Mouse (Mus musculus) R1 (cell line): ENCODE results near the gene Smtnl1.

ENCODE experiments used
- DNase-seq: peaks from one replicate; pipeline ENCODE4 v3.0.0-alpha.2; 2018; ENCODE audit warnings: low read depth, low spot score

Smtnl1 gene

DNA sequence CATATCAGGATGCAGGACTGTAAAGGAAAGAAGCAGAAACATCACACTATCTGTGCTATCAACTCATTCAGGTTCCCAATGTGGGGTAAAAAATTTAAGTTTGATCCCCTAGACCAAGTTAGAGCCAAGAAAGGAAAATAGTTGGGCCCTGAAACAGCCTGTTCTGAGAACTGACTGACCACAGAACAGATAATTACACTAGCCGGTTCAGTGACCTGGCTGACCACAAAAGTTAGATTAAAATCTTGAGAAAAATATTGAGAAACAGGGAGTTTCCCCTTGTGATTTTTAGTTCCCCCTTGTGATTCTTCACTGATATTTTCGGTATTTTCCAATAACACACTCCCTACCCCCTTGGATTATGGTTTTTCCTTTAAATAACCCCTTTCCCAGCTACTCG is 28.6 kb downstream of the Smtnl1 start:
- DNase-seq: no peak

DNA sequence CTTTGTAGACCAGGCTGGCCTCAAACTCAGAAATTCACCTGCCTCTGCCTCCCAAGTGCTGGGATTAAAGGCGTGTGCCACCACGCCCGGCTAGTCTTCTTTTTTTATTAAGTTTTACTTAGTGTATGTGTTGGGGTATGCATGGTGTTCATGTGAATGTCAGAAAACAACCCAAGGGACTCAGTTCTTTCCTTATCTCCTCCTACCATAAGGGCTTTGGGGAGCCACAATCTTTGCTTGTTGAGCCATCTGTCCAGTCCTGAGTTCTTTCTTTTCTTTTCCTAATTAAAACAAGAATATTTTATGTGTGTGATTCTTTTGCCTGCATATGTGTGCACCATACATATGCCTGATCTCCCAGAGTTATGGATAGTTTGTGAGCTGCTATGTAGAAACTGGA is 29.3 kb downstream of the Smtnl1 start:
- no peak for DNase-seq

DNA sequence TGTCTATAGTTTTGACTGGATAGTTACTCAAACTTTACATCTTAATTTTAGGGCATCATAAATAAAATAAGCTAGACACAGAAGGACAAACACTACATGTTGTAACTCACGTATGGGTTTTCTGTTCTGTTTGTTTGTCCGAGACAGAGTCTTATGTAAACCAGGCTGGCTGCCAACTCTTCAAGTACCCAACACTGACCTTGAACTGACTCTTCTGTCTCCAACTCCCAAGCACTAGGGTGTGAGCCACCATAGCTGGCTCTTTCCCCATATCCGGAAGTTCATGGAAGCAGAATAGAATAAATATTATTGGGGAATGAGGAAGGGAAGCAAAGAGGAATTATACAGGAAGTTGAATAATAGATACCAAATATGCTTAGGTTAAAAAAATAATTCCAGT is 29.9 kb downstream of the Smtnl1 start:
- no peak for DNase-seq

DNA sequence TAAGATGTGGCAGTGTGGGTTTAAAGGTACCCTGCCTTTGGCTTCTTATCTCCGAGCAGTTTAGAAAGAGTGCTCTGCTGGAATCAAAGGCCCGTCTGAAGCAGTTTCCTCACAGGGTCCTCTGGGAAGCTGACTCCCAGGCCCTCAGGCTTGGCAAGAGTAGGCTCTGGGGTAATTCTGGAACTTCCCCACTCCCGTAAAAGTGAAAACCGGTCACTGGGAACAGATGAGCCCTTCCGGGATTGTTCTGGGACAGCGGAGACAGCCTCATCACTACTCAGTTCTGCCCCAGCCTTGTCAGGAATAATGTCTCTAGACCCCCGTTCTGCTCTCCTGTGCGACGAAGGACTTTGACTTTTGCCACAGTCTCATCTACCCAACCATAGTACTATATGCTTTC is 32.0 kb downstream of the Smtnl1 start:
- DNase-seq: no peak

DNA sequence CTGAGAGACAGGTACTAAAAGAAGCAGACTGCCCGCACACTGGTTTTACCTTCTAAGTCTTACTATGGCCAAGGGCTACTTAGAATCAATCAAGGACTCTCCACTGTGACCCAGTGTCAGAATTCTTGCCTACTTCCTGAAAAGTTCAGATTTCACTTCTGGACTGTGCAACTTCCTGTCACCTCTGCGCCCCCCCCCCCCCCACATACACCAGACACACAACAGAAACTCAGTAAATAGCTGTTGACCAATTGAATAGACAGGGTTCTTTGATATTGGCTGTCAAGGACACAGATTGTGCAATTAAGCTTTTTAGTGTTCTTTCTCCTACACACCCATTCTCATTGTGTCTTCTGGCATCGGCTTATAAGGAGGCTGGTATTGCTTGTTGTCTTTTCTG is 34.1 kb downstream of the Smtnl1 start:
- DNase-seq: no peak

DNA sequence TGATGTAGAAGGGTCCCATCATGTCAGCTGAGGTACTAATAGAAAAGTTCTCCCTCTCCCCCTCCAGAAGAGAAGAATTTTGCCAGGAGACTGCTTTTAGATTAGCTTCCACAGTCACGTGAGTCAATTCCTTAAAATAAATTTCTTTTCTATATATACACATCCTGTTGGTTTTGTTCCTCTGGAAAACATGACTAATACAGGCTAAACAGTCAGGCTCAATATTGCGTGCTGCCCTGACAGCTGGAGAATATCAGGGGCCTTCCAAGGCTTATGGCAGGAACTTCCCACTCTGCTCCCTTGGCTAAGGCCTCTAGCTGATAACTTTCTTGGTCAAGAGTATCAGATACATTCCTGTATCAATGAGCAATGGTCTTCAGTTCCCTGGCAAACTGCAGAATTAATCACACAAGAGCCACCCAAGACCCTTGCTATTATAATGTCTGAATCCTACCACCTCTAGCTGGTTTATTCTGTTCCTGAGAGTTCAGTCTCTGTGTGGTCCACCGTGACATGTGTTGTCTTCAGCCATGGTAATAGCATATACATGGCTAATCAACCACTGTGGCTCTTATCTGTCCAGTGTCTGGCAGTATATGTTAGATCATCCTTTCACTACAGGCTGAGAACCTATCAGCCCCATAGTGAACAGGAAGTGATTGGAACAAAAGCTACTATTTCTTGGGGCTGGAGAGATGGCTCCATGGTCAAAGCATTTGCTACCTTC is 38.4 kb downstream of the Smtnl1 start:
- DNase-seq: no peak

DNA sequence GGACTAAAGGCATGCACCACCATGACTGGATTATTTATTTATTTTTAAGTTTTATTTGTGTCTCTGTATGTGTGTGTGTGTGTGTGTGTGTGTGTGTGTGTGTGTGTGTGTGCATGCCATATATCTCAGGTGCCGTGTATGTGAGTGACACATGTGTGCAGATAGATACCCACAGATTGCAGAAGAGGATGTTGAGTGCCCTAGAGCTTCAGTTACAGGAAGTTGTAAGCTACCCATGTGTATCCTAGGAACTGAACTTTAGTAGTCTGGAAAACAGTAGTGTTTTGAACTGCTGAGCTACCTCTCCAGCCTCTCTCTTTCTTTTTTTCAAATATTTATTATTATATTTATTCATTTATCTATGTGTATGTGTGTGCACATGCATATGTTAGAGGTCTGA is 39.1 kb downstream of the Smtnl1 start:
- no peak for DNase-seq

DNA sequence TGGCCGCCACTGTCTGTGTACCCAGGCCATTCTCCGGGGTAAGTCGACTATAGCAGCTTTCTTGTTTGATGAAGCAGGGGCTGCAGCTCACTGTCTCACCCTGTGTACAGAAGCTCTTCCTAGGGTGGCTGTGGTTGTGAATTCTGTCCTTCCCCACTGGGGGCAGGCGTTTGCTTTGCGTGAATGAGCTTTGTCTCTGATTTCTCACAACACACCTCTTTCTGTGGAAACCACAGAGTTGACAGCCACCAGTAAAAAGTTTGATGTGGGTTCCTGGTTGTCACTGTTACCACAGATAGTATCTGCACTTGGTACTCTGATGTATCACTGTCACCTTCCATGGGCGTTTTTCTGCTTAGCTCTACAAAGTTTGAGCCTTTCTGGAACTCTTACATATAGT is 43.2 kb downstream of the Smtnl1 start:
- DNase-seq: peak; percentile 70

DNA sequence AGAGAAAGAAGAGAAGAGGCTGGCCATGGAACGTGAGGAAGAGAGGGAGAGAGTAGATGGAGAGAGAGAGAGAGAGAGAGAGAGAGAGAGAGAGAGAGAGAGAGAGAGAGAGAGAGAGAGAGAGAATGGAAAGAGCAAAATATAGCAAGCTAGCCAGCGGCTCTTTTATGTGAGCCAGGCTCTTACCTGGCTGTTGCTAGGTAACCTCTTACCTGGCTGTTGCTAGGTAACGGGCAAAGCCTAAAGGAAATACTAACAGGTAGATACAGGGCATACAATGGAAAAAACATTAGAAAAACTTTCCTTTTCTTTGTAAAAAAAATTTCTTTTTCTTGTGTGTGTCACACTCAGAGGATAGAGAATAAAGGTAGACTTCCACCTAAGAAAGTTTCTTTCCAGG is 44.7 kb downstream of the Smtnl1 start:
- no peak for DNase-seq

DNA sequence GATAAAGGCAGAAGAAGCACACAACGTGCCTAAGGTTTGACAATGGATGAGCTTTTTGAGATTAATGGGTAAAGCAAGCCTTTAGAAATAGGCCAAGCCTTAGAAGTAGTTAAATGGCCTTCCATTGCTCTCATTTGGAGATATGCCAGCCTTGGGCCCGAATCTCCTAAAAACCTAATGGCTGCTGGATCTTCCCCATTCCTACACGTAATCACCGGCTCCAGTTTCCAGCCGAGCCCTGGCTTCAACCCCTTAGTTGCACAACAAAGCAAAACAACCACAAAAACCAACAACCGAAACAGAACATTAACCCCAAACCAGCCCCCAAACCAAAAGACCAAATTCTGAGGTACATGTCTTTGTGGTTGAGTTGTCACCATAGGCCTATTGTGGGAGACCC is 46.8 kb downstream of the Smtnl1 start:
- no peak for DNase-seq

DNA sequence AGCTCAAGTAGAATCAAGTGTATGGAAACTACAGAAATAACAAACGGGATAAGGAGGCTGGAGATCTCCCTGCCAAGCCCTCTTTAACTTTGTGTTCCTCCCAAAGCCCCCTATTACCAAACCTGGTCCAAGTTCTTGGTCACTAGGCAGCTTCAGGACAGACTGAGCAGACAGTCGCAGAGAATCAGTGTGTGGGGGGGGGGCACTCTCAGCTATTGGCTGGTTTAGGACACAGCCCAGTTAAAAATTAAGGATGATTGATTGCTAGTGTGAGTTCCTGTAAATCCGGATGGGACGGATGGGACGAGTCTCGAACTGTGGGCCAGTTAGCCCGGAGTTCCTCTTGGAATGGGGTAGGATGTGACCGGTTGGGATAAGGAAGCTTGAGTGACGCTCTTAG is 47.2 kb downstream of the Smtnl1 start, which contains the start of gene Serping1:
TSS of gene Serping1 (minus strand) at position 204 of the 400 bp plus-strand sequence.
- peak; percentile 20 for DNase-seq

DNA sequence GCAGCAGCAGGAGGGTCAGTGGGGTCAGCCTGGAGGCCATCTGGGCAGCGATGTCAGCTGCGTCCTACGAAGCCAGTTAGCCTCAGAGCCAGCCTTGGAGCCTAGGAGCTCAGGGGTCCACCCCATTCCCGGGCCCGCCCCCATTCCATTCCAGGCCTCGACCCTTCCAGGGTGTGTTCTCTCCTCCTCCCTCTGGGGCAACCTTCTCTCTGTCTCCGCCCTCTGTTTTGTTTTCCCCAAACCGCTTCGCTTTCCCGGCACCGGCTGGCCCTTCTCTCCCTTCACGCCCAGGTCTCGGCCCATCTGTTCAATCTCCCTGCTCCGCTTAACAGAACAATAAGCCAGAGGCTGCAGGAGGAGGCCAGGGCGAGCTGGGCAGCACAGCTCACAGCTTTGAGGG is 47.7 kb downstream of the Smtnl1 start:
- peak; percentile 94 for DNase-seq

DNA sequence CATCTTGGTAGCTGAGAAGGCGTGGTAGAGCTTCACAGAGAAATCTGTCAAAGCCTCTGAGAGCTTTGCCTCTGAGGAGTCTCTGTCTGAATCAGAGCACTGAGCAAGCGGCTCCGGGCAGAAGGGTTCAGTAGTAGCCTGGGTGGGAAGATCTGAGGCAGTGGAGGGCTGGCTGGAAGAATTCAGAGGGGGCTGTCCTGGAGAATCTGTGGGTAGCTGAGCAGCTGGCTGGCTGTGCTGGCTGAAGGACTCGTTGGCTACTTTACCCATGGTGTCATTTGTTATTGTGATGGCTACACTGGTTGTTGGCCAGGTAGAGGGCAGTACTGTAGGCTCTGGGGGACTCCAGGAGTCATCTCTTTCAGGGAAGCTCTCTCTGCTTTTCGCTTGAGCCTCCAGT is 49.3 kb downstream of the Smtnl1 start:
- DNase-seq: no peak

DNA sequence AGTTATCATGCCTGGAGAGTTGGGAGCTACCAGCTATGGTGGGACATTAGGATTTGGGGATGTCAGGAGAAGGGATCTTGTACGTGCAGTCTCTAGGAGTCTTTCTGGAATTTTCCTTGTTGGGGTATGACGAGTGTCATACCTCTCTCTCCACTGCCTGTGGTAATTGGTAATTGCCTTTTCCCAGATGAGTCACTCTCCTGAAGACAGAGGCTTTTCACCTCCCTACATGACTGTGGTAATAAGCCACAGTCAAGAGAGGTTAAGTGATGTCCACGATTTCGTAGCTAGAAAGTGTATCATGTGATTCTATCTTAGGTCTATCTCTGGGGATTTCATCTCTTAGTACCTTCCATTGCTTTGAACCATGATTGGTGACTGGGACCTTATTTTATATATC is 50.0 kb downstream of the Smtnl1 start:
- DNase-seq: no peak

DNA sequence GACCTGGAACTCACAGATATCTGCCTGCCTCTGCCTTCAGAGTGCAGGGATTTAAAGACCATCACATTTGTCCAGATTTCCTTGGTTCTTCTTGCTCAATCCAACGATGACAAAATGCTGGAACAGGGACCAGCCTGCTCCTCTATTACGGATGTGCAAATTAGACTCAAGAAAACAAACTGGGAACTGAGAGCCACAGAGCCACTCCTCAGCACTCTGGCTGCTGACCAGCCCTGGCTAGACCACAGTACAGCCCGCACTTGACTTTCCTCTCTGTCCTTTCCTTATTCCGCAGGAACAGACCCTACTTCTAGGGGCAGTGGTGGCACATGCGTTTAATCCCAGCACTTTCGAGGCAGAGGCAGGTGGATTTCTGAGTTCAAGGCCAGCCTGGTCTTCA is 52.0 kb downstream of the Smtnl1 start:
- no peak for DNase-seq

DNA sequence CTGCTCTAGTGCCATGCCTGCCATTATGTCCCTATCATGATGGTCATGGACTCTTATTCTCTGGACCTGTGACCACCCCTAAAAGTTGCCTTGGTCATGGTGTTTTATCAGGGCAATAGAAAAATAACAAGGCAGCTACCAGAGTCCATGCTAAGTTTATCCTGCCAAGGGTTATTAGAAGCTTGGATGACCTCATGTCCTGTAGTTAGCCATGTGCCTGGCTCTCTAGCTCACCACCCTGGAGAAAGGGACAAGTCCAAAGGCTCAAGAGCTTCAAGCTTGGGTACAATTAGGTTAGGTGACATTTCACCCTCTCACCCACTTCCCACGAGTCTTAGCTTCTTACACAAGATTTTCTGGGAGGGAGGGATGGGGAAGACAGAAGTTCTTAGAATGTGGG is 59.6 kb downstream of the Smtnl1 start:
- DNase-seq: no peak

DNA sequence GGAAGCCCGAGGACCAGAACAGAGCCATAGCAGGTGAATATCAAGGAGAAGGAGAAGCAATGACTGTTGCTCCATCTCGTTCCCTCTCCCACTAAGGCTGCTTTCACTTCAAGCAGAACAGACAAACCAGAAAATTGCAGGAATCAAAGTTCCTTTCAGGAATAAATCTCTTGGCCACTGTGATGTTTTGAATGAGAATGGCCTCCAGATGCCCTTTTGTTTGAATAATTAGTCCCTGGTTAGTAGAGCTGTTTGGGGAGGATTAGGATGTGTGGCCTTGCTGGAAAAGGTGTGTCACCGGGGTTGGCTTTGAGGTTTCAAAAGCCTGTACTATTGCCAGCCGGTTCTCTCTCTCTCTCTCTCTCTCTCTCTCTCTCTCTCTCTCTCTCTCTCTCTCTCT is 60.2 kb downstream of the Smtnl1 start:
- peak; percentile 75 for DNase-seq

DNA sequence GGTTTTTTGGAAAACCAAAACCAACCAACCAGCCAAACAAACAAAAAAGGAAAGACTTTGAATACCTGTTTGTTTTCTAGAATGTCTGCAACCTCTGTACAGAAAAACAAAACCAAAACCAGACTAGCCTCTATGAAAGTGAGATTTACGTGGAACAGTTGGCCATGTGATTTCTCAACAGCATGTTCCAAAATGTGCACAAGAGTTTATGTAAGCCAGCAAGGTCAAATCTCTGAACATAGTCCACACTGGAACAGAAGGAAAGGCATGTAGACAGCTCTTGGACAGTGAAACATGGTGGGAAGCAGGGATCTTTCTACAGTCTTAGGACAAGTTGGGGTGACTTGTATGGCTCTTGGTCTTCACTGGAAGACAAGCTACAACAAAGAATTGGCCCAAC is 60.6 kb downstream of the Smtnl1 start:
- no peak for DNase-seq

DNA sequence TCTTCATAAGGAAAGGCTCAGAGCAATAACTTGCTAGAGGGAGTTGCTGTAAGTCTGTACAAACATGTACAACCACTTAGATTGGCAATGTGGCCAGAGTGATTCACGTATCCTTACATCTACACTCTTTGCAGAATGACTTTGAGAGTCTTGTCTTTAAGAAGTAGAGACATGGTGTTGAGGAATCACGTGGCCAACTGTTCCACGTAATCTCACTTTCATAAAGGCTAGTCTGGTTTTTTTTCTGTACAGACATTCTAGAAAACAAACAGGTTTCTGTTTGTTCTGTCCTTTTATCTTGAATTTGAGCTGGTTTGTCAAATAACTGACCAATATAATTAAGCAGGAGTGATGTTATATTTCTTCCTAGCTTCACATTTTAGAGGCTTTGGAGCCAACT is 61.1 kb downstream of the Smtnl1 start:
- no peak for DNase-seq
